Mouse (Mus musculus) cerebellum, adult 8-10 months (tissue): ENCODE measurements around the gene Anp32b.
A peak's percentile ranks its signal among the peaks of the same experiment; 100 is the strongest.

ENCODE experiments used
- DNase-seq: peaks from one replicate; pipeline ENCODE4 v3.0.0; 2022

Gene Anp32b

DNA sequence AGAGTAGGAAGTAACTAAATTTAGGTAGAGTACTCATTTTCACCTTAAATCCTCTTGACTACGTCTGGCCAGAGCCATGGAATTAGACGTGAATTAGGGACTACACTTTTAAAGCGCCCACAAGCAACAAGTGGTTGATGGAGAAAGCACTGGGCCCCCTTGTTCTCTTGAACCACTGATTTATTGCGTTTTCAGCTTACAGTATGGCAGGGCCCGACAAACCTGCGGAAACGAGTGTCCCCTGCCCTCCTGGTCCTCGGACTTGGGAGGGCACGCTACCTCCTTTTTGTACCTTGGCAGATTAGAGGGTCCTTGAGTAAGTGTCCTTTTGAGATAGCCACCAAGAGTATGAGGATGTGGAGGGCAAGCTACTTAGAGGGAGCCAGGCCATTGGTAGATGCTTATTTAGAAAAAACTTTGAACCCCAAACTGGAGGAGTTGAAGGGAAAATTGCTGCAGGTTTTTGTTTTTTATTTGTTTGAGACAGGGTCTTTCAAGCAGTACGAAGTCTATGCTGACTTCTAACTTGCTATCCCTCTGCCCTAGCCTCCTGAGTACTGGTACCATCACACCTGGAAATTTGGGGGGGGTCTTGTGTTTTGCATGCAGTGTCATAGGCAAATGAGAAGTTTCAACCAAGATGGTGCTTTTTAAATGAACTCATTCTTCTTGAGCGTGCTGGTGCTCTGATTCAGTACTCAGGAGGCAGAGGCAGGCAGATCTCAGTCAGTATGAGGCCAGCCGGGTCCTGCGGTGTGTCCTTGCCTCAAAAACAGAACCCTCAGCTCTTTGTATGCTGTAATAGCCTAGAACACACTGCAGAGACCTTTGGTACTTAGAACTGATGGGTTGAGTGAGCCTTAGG is 2.4 kb downstream of the Anp32b start:
- no peak for DNase-seq

DNA sequence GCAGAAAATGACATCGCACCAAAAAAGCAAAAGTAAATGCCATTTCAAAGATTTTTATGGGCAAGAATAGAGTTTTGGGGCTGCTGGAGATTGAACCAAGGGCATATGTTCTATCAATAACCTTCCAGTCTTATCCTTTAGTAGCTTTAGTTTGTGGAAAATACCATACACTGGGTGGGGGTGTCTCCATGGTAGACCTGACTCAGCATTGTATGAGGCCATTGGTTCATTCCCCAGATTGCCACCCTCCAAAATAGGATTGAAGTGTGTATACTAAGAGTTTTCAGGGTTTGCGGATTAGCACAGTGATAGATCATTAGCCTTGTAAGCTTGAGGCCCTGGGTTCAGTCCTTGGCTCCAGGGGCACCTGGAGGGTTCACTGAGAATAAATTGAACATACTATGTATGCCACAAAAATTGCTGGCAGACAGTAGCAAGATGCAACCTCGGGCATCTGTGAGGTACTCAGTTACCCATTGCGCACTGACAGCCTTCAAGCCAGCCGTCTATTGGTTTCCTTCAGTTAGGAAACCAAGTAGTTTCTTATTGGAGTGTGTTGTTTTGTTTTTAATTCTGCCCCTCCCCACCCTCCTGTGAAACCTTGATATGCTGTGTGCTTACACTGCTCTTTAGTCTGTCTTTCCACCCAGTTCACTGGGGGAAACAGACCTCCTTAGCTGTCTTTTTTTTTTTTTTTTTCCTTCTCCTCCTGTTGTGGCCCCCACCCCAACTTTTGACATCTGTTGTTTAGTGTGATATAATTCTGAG is 3.6 kb downstream of the Anp32b start:
- DNase-seq, result no peak

DNA sequence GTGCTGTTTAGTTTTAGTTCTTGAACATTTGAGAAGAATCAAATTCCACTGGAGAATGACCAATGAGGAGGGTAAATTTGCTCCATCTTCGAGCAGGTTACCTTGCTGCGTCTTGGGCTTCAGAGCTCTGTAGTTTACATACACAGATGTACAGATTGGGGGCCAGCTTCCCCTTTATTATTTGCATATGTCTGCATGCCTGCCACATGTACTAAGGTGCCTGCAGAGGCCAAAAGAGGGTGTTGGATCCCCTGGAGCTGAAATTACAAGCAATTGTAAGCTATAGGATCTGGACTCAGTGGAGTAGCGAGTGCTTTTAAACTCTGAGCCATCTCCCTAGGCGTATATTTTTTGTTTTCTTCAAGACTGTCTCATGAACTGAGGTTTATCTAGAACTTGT is 6.1 kb downstream of the Anp32b start:
- DNase-seq, result no peak

DNA sequence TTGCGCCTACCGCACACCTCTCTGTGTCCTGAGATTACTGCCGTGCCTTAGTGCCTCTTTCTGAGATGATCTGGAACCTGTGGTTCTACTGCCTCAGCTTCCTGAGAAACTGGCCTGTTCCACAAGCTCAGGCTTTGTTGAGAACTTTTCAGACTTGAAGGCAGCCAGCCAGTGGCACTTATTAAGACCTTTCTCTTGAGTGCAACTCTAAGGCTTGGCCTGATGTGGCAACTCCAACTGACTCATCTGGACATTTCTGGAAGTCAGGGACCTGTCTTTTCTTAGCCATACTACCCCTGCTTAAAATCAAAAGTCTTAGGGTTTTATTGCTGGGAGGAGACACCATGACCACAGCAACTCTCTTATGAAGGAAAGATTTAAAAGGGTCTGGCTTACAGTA is 6.5 kb downstream of the Anp32b start:
- DNase-seq, result no peak

DNA sequence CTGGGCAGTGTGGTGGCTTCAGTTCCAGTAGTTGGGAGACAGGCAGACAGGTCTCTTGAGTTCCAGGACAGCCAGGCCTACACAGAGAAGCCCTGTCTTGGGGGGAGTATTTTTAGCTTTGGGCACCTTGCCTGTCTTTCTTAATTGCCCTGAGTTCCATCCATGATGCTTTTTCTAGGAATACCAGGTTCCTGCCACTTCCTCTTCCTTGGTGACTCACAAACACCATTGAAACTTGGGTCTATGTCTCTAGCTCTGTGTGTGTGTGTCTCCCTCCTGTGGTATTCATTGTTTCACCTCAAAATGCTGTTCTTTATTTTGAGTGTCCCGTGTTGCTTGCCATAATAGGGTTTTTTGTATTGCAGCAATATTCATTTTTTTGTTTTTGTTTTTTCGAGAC is 7.7 kb downstream of the Anp32b start:
- no peak for DNase-seq

GRCm38 (mm10) chr4:46463130-46463830 is 12.6 kb downstream of the Anp32b start:
- no peak for DNase-seq

DNA sequence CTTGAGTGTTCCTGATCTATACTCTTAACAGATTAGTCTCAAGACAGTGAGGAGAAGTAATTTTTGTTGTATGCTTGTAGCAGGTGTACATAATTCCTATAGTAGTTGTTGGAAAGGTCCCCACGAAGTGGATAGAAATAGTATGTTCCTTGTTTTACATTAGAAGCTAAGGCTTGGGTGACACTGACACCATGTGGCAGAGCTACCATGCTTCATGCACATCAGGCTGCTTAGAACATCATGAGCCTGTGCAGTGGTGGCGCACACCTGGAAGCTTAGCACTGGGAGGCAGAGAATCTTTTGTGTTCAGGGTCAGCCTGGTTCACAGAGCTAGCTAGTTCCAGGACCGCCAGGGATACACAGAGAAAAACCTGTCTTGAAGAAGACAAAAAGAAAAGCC is 15.0 kb downstream of the Anp32b start:
- no peak for DNase-seq

DNA sequence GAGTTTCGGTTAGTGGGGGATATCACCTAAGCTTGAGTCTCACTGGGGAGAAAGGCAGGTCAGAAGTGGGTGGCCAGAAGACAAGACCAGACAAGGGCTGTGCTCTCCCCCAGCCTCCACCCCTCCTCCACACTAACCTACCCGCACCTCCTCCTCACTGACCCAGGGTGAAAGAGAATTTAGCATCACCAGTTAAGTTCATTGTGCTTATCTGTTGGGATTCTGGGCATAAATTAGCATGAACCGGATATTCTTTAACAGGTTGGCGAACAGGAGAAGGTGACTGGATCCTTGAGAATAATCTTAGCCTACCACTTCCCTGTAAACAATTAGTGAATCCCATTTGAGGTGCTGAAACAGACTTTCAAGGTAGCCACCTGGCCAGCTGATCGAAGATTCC is 24.4 kb downstream of the Anp32b start:
- no peak for DNase-seq

DNA sequence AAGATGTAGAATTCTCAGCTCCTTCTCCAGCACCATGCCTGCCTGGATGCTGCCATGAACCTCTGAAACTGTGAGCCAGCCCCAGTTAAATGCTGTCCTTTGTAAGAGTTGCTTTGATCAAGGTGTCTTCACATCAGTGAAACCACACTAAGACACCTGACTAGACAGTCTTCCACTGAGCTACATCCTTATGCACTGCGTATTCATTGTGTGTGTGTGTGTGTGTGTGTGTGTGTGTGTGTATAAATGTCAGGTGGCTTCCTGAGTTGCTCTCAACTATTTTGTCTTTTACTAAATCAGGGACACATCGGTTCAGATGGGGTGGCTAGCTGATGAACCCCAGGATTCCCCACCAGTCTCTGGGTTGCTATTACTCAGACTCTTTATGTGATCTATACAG is 28.4 kb downstream of the Anp32b start:
- no peak for DNase-seq

GRCm38 (mm10) chr4:46485696-46486417 is 35.2 kb downstream of the Anp32b start:
- no peak for DNase-seq

- DNase-seq, result no peak
Measured at GRCm38 (mm10) chr4:46487348-46487747, 36.6 kb downstream of the Anp32b start.

DNA sequence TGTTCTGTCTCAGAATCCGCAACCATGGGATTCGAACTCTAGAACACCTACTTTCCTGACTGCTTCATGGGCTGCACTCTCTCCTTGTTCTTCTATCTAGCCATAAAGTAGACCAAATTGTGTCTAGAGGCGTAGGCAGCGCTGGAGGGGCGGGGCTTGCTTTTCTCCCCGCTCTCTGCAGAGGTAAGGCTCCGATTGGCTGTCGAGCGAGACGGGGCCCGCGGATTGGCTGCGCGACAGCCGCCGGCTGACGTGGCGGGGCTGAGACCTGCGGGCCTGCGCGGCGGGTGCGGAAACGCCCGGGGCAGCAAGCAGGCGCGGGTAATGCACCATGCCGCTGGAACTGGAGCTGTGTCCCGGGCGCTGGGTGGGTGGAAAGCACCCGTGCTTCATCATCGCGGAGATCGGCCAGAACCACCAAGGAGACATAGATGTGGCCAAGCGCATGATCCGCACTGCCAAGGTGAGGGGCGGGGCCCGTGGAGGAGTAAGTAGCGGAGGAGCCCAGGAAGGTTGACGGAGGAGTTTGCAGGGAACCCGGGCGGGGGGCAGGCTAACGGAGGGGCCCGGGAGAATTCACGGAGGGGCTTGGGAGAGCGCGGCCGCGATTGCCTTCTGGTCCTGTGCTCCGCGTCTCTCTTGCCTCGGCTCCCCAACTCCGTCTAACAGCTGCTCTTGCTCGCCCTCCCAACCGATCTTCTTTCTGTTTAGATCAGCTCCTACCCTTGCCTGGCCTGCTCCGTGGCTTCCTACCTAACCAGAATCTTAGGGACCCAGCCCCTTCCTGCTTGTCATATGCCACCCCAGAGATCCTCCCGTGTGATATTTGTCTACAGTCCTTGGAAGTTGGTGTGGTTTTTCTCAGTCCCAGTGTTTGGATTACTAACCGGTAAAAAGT is 38.6 kb downstream of the Anp32b start, which contains the start of gene Nans:
Gene Nans, plus strand, starts transcription at position 221 of the 898 bp plus-strand sequence.
- peak; percentile 90 for DNase-seq

GRCm38 (mm10) chr4:46493071-46493470 is 42.4 kb downstream of the Anp32b start:
- no peak for DNase-seq

- DNase-seq, result no peak
Measured at GRCm38 (mm10) chr4:46495543-46495942, 44.8 kb downstream of the Anp32b start.

GRCm38 (mm10) chr4:46497286-46497892 is 46.7 kb downstream of the Anp32b start:
- DNase-seq, result peak; percentile 73

DNA sequence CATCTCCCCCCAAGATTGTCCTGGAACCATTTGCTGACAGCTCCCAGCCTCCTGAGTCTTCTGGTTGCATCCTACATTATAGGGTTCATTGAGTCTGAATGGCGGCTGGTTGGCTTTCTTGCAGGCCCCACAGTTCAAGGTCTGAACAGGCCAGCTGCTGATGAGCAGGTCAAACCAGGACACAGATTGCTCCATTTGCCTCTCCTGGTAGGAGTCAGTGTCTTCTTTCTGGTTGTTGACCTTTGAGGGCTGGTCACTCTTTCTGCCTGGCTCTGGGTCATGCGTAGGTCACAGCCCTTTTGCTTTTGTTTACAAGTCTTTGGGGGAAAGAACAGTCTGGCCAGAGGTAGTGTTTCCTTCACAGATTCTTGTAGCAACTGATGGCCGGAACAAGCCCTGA is 47.8 kb downstream of the Anp32b start:
- DNase-seq, result no peak

GRCm38 (mm10) chr4:46498976-46499375 is 48.3 kb downstream of the Anp32b start:
- DNase-seq, result peak; percentile 61

- no peak for DNase-seq
Measured at GRCm38 (mm10) chr4:46502606-46503502, 52.2 kb downstream of the Anp32b start.

GRCm38 (mm10) chr4:46503881-46504280 is 53.2 kb downstream of the Anp32b start:
- no peak for DNase-seq
